Mouse (Mus musculus) cerebellum, adult 9-11 months (tissue): Measurements from ENCODE around the gene Fam71a.

ENCODE experiments used
- DNase-seq: peaks from one replicate; pipeline ENCODE4 v3.0.0; 2022

Gene Fam71a

DNA sequence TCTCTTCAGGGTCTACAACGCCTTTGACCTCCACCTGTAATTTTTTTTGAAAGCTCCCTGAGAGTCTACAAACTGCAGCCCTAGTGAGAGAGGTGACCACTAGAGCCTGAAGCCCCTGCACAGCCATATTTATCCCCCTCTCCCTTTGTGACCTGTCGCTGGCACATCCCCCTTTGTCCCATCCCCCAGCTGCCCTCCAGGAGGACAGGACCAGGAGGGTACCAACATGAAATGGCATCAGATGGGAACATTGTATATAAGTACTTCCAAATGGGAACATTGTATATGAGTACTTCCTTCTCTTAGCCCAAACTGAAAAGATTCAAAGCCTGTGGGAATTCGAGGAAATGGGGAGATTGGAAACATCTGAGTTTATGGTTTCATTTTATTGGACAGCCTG is at the start of gene Fam71a:
Gene Fam71a, minus strand, starts transcription at position 101 of the 400 bp plus-strand sequence.
- no peak for DNase-seq

DNA sequence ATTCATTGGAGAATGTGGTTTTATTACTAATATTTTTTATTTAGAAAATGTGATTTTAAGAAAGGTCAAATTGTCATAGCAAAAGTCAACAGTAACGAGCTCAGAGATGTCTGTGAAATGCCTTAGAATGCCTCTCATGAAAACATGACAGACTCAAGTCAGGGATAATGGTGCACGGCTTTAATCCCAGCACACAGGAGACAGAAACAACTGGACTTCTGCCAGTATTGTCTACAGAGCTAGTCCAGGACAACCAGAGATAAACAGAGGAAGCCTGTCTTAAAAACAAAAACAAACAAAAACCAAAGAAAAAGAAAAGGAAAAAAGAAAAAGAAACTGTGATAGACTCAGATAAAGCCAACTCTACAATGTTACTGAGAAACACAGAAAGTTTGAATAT is 46.5 kb upstream of the Fam71a start:
- no peak for DNase-seq

DNA sequence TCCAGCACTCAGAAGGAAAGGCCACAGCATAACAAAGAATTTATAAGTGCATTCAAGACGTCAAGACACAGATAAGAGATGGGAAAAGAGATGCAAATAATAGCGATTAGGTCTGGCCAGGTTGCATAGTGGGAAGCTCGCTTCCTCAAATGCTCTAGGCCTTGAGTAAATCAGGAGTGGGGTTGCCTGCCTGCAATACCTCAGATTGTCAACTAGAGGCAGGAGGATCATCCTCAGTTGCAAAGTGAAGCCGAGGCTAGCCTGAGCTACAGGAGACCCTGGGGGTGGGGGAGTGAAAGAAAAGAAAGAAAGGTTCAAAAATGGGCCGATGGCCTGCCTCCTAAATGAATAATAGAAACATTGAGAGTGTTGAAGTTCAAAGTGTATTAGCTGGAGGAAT is 41.2 kb upstream of the Fam71a start:
- DNase-seq = no peak

DNA sequence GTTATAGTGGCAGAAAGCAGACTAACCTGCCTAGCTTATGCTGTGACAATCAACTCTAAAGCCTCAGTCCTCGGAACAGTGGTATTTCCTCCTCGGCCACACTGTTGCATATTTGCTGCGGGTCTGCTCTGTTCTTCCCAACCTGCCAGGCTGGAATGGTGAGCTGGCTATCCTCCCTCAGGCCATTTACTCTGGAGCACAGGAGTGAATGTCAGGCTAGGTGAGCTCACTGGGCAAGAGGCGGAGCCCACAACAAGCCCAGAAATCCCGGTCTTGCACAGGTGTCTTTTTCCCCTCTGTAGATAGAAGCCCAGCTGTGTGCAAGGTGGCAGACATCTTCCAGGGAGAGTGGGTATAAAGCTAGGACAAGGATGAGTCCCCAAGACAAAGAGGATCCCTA is 40.3 kb upstream of the Fam71a start:
- no peak for DNase-seq

- DNase-seq = no peak
Measured at GRCm38 (mm10) chr1:191203496-191203895, 38.9 kb upstream of the Fam71a start.

DNA sequence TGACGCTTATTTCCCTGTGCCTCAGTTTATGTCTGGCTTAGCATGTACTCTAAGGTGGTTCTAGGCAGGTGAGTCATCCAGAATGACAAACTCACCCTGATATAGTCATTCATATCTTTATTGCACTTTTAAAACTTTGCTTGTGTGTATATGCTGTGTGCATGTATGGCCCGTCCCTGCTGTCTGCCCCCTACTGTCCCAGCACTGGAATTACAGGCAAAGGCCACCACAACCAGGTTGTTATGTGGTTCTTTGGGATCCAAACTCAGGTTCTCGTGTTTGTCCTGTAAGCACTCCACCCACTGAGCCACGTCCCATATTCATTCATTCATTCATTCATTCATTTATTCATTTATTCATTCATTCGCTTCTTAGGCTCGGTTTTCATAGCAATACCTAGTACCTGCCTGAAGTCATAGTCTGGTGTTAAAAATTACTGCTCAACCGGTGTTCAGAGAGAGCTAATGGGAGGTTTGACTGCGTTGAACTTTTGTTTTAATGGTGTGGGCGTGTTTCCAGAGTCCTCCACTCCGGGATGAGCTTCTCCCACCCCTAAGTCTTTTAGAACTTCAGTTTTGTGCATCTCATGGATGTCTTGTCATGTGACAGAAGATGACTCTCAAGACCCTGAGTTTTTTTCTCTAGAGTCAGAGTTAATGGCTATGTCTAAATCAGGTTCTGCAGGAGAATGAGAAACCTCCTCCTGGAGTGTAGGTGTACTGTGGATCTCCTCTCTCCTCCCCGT is 37.8 kb upstream of the Fam71a start:
- no peak for DNase-seq

DNA sequence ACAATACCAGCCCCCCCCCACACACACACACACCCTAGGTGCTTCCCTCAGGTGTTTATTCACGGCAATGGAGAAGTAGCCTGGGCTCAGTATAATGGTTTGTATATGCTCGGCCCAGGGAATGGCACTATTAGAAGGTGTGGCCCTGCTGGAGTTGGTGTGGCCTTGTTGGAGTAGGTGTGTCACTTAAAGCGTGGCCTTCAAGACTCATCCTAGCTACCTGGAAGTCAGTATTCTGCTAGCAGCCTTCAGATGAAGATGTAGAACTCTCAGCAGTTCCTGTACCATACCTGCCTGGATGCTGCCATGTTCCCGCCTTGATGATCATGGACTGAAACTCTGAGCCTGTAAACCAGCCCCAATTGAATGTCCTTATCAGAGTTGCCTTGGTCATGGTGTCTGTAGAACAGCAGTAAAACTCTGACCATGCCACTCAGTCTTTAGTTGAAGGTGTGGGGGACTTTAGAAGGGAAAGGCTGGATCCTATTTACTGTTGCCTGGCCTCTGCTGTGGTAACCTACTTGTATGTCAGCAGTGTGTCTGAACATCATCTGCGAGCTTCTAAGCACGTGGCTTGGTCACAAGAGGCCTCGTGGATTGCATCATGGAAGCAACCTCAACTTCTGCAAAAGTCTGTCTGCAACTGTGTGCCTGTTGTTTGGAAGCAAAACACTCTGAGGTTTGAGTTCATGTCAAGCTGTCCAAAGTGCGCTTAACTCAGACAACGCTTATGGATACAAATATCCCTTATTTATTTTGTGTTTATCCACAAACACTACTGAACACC is 36.4 kb upstream of the Fam71a start:
- no peak for DNase-seq

GRCm38 (mm10) chr1:191197916-191198315 is 33.3 kb upstream of the Fam71a start:
- no peak for DNase-seq

DNA sequence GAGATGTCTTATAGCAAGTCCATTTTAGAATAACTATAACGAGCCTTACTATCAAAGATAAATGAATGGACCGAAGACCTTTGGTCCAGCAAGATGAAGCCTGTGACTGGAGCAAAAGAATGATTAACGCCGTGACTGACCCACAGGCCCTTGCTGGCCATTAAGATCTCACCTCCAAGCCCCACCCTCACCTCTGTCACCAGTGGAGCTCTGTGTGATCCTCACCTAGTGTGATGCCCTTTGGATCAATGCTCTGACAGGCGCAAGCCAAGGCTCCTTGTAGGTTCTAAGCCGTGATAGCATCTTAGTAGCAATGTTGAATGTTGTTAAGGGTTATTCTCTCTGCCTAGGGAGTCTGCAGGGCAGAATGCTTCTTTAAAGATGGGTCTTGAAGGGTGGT is 31.4 kb upstream of the Fam71a start:
- no peak for DNase-seq

DNA sequence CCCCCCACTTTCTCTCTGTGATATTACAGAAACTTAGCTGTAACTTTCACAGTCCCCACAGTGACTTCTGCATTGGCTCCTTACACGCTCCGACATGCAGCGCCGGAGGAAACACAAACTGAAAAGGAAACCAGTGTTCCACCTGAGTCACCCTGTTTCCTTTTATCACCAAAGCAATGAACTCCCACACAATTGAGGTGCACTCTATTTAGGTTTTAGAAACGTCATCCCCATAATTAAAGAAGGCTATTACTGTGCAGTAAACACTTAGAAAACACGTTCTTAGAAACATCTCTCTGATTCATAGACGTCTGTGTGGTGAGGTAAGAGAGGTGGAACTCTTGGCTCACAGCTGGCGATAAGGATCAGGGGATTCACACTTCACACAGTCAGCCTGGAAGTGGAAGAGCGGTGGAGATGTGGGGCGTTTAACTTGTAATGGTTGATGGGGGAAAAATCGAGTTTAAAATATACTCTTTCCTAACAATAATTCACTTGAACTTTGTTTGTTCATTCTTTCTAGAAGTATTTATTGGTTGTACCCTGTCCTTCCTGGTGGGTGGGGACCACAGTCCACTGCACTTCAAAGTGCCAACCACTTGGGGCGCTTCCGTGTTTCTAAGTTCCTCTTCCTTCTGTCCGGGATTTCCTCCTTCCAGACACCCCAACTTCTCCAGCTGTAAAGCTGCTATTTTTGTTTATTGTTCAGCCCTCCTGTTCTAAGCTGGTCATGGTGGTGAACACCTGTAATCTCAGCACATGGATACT is 29.2 kb upstream of the Fam71a start:
- DNase-seq = no peak

- no peak for DNase-seq
Measured at GRCm38 (mm10) chr1:191192751-191193150, 28.1 kb upstream of the Fam71a start.

DNA sequence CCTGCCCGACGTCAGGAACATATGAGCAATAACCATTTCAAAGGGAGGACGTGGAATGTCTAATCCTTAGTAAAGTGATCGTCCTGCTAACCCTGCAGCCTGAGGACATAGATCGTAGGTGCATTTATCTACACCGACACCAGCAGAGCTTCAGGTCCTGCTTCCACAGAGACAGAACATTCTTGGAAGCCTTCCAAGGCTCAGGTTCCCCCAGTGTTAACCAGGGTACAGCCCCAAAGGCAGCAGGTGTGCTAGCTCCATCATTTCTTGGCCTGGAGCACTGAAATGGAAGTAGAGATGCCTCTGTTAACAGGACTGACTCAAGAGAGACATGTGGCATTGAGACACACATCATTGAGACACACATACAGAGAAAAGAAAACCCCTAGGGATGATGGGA is 27.6 kb upstream of the Fam71a start:
- DNase-seq = no peak

DNA sequence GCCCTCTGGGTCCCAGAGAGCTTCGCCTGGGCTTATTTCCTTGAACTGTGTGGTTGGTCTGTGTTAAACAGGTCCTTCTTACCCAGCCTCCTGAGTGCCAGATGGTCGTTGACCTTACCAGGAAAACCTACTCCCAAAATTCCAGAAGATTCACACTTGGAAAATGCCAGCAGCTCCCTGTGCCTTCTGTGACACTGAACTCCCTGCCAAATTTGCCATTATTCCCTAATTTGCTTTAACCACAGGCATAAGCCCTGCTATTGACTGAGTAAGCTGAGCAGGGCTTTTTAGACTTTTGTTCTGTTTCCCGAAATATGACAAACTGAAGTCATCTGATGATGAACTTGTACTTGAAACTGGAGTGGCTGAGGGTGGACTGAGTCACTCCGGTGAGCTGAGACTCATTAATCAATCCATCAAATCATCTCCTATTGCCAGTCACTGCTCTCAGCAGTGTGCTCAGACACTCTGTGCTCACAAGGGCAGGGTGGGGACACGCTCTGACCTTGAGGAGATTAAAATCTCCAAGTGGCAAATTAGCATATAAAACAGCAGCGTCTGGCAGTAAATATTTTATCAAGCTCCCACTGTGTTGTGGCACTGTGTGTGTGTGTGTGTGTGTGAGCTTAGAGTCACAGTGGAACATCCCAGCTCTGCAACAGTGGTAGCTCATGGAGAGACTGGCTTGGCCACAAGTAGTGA is 25.2 kb upstream of the Fam71a start:
- DNase-seq = peak; percentile 57

- no peak for DNase-seq
Measured at GRCm38 (mm10) chr1:191186386-191186770, 21.8 kb upstream of the Fam71a start.

DNA sequence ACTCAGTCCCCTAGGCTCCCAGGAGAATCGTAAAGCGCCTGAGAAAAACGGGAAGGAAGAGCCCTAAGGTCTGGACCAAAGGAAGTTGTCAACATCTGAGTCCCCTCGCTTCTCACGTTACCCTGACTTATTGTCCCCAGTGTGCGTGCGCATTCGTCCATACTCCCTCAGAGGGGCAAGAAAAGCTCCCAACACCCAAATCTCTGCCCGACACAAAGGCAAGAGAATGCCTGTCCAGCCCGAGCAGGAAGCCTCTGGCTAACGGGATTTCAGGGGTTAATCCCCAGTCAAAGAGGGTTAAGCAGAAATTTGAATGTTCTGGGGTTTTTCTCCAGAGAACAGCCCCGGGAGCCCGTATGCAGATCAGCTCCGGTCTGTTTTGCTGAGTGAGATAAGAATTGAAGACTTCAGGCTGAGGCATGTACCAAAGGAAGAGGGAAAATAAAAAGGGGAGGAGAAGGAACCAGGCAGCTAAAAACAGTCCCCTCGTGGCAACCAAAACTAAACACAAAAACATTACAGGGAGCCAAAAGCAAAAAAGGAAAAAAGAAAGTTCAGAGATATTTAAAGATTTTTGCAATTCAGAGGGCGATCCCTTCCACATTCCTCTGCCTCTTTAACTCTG is 21.3 kb upstream of the Fam71a start:
- DNase-seq = no peak

DNA sequence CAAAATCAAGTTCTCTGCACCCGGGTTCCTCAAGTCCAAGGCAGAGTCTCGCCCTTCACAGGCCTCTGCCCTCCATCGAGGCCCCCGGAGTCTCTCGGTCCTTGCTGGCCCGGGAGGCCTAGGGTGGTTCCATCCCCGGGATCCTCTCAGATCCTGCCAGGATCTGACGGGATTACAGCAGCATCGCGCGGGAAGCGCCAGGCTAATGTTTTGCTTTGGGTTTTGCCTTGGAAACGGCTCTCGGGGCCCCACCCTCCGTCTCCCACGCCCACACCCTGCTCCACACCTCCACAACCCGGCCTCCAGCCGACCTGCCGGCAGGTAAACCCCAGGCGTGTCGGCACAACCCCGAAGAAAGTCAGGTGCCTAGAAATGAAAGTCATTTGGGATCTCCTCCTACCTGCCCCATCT is 20.2 kb upstream of the Fam71a start:
- peak; percentile 26 for DNase-seq

GRCm38 (mm10) chr1:191184066-191184815 is 19.6 kb upstream of the Fam71a start:
- DNase-seq = peak; percentile 26

GRCm38 (mm10) chr1:191183163-191184065 is 18.8 kb upstream of the Fam71a start:
- DNase-seq = peak; percentile 89

DNA sequence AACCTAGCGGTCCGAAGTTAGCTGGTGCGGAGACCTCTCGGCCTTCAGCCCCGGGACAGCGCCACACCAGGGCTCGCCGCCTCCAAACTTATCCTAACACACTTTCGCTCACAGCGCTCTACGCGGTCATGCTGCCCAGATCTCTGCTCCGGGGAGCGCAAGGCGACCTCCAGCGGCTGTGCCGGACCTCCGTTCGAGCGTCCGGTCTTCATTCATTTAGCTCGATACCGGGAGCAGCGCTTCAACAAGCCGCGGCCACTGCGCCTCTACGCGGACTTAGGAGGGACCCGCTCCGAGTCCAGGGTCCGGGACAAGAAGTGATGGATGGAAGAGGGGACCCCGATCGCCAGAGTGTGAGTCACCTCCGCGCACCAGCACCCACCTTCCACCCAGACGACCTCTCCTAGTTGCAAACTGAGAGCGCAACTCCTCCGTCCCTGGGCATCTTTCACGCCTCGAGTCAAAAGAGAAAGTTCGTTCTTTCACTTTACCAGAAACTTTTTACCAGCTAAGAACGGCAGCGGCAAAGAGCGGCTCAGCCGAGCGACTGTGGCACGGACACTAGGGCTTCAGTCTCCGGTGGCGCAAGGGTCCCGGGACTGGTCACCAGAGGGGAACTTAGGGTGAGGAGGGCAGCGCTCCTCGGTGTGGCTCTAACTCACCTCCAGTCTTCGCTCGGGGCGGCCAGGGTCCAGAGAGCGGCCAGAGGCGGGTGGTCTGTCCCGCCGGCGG is 18.0 kb upstream of the Fam71a start:
- DNase-seq = peak; percentile 40
